Mouse (Mus musculus) heart, adult 2 months (tissue): ENCODE measurements around the gene Eya2. TPM values are rescaled to one million over a fixed set of nuclear protein-coding genes. Genes with fewer than 3 reads are reported as not detected.
A peak's percentile ranks its signal among the peaks of the same experiment; 100 is the strongest.

Experiments used
- DNase-seq, 2 experiments: peaks; one replicate each; pipeline ENCODE4 v3.0.0; 2021
- H3K27ac ChIP-seq: fragments of 200-600 bp; 2 replicates; pipeline ENCODE4 v1.8.1; 2022
- H3K27me3 ChIP-seq: fragments of 200-500 bp; 2 replicates; pipeline ENCODE4 v1.6.1; 2012; ENCODE audit warnings: mild to moderate bottlenecking, low read length, inconsistent platforms, mixed read lengths; ENCODE audit not compliant: control insufficient read depth, insufficient read depth
- H3K36me3 ChIP-seq: fragments of 200-500 bp; 2 replicates; pipeline ENCODE4 v1.6.1; 2012; ENCODE audit warnings: low read length, inconsistent platforms; ENCODE audit not compliant: control insufficient read depth, insufficient read depth
- H3K4me1 ChIP-seq: fragments of 200-500 bp; 2 replicates; pipeline ENCODE4 v1.6.1; 2011; ENCODE audit warnings: low read length; ENCODE audit not compliant: control insufficient read depth, insufficient read depth
- H3K4me3 ChIP-seq: fragments of 200-600 bp; 2 replicates; pipeline ENCODE4 v1.8.1; 2022
- H3K79me2 ChIP-seq: fragments of 200-500 bp; replicated peaks from 2 replicates; pipeline ENCODE4 v1.6.1; 2012; ENCODE audit warnings: mild to moderate bottlenecking, inconsistent platforms, low read length, moderate library complexity, mixed read lengths; ENCODE audit not compliant: control insufficient read depth, insufficient read depth
- H3K9ac ChIP-seq: fragments of 200-500 bp; 2 replicates; pipeline ENCODE4 v1.6.1; 2012; ENCODE audit warnings: low read depth, mild to moderate bottlenecking, control low read depth, inconsistent platforms, low read length, mixed read lengths
- CTCF ChIP-seq: fragments of 200-600 bp; IDR thresholded peaks from 2 replicates; pipeline ENCODE4 v1.8.1; 2022; ENCODE audit warnings: antibody characterized with exemption, mild to moderate bottlenecking, moderate library complexity
- EP300 ChIP-seq: fragments of 200-500 bp; IDR thresholded peaks from 2 replicates; pipeline ENCODE4 v1.6.1; 2011; ENCODE audit warnings: low read depth, low read length, control low read depth; ENCODE audit not compliant: insufficient read depth
- POLR2A ChIP-seq: fragments of 200-500 bp; IDR thresholded peaks from 2 replicates; pipeline ENCODE4 v1.6.1; 2011; ENCODE audit warnings: mild to moderate bottlenecking, low read depth, low read length, control low read depth; ENCODE audit not compliant: insufficient read depth
- WGBS: fragments of 180-500 bp; shearing (Covaris S2); methylation state at CpG from one replicate; pipeline ENCODE4 v1.1.7; 2018; 5-methylcytosine and 5-hydroxymethylcytosine counted together
- intact Hi-C: fragments of 180-260 bp; cut with DNase I; formaldehyde crosslinking; loops from one replicate; pipeline ENCODE4 v1.15.1; 2025
- polyA plus RNA-seq: library from polyadenylated mRNA; depleted of rRNA; stranded (reverse); fragments of >200 nt; gene quantifications from 2 replicates; pipeline ENCODE4 v1.2.3, GENCODE M21; 2012
- total RNA-seq, 2 experiments: library from RNA; stranded (reverse); gene quantifications; 2 replicates each; pipeline ENCODE4 v1.2.3; 2021

Eya2 gene
- total and polyA plus RNA-seq, 3 experiments = 0.55 to 5.5 (median 1.6) TPM

DNA sequence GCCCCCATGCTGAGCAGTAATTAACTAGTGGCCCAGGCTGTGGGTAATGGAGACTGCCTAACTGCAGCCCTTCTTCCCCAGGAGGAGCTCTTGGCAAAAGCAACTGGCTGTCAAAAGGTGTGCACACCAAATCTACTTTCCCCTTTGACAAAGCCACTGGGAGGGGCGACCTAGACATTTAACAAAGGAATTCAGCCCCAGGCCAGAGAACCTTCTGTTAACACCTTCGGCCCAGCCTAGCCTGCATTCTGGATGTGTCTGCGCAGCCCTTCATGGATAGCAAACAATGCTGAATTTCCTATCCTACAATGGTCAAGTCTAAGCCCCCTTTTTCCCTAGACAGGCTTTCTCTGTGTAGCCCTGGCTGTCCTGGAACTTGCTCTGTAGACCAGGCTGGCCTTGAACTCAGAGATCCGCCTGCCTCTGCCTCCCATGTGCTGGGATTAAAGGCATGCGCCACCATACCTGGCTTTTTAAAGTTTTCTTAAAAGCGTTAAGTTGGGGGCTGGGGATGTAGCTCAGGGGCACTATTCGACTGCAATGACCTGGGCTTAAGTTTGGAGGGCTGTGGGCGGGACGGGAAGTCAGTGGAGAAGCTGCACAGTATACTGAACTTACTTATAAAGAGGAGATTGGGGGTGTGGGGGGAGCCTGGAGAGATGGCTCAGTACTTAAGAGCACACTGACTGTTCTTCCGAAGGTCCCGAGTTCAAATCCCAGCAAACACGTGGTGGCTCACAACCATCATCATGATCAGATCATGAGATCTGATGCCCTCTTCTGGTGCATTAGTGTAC, 213.5 kb downstream of the Eya2 start:
- no peak for DNase-seq
- intact Hi-C loops = no loop called here
- Histone ChIP-seq H3K4me3 (no peak overlapping the region), H3K79me2 (no peaks in the 10 kb centered on the region), H3K27me3 (no peaks in the 10 kb centered on the region), H3K4me1 (no peaks in the 10 kb centered on the region), H3K36me3 (no peaks in the 10 kb centered on the region), H3K27ac (no peak overlapping the region), H3K9ac (no peak overlapping the region)
- 97% methylated on average over 12 of the region's 12 CpGs for WGBS
- TF ChIP-seq EP300 = no peak

DNA sequence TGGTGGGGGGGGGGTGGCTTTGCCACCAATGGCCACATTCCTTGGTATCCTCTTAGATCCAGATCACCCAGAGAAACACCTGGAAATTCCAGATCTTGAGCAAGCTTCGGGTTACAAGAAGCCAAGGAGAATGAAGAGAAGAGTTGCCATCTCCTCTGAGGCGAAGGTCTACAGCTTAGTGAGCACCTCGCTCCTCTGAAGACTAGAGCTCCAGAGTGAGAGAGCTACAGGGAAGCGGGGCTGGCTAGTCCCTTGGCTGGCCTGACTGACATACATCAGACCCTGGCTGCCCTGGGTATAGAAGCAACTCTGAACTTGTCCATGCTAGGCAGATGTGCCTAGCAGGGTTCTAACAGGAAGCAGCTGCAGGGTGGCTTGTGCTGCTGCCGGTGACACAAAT, 214.3 kb downstream of the Eya2 start:
- no peaks in the 10 kb centered on the region for H3K36me3 ChIP-seq

GRCm38 (mm10) chr2:165809901-165810477, 215.2 kb downstream of the Eya2 start:
- H3K27me3 ChIP-seq = no peaks in the 10 kb centered on the region
- WGBS = 89% methylated on average over 5 of the region's 5 CpGs
- no peaks in the 10 kb centered on the region for H3K4me1 ChIP-seq
- no peak overlapping the region for H3K27ac ChIP-seq
- no peak overlapping the region for H3K4me3 ChIP-seq
- no peak for DNase-seq
- TF ChIP-seq POLR2A (no peak), EP300 (no peak), CTCF (no peak)
- no peaks in the 10 kb centered on the region for H3K36me3 ChIP-seq
- H3K79me2 ChIP-seq = no peaks in the 10 kb centered on the region
- H3K9ac ChIP-seq = no peak overlapping the region
- intact Hi-C loops = loop anchor here (10.0 kb wide), 1 partner anchor 755 kb away; no protein-coding TSS in a partner anchor

More for the DNA sequence above, 214.3 kb downstream of the Eya2 start:
- 90% methylated on average over 5 of the region's 5 CpGs for WGBS
- no peak for TF ChIP-seq CTCF
- no peak for TF ChIP-seq EP300
- no peak for TF ChIP-seq POLR2A
- H3K4me1 ChIP-seq = no peaks in the 10 kb centered on the region
- no peaks in the 10 kb centered on the region for H3K79me2 ChIP-seq
- H3K27me3 ChIP-seq = no peaks in the 10 kb centered on the region
- intact Hi-C loops = no loop called here
- no peak overlapping the region for H3K27ac ChIP-seq
- H3K4me3 ChIP-seq = no peak overlapping the region
- DNase-seq = no peak
- H3K9ac ChIP-seq = no peak overlapping the region

- Histone ChIP-seq H3K4me3 (no peak overlapping the region), H3K4me1 (no peaks in the 10 kb centered on the region; the same call in 1 of the 2 replicates), H3K27ac (no peak overlapping the region), H3K36me3 (no peaks in the 10 kb centered on the region), H3K79me2 (no peaks in the 10 kb centered on the region), H3K9ac (no peak overlapping the region), H3K27me3 (no peaks in the 10 kb centered on the region)
- WGBS = 60% methylated on average over 5 of the region's 5 CpGs
- intact Hi-C loops = loop anchor here (10.0 kb wide), 1 partner anchor 753 kb away; no protein-coding TSS in a partner anchor
- DNase-seq = peak in 1 of 2 experiments; percentile 41
- TF ChIP-seq EP300 = no peak
- TF ChIP-seq CTCF = peak; percentile 92
These were observed 216.7 kb downstream of the Eya2 start for GRCm38 (mm10) chr2:165811536-165811935.

DNA sequence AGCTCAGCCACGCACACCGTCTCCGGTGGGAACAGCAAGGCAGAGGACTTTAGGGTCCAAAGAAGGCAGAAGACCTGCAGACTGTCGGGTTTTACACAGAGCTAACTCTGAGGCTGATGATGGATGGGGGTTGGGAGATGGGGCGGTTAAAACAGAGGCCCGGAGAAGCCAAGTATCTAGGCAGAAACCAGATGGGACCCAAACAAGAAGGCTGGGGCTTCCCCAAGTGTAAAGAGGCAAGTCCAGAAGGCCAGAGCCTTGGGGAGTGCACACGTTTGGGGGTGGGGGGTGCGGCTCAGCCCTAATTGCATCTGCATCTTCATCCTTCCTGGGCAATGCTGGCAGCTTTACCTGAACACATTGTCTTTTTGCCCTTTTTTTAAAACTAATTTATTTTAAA, 218.1 kb downstream of the Eya2 start:
- no peak overlapping the region for H3K9ac ChIP-seq
- intact Hi-C loops = loop anchor here (10.0 kb wide), 1 partner anchor 752 kb away; no protein-coding TSS in a partner anchor
- no peaks in the 10 kb centered on the region for H3K36me3 ChIP-seq
- whole genome bisulfite sequencing = 83% methylated on average over 8 of the region's 8 CpGs
- TF ChIP-seq POLR2A = no peak
- no peak for TF ChIP-seq EP300
- no peak for TF ChIP-seq CTCF
- no peak for DNase-seq
- H3K27ac ChIP-seq = no peak overlapping the region
- H3K4me1 ChIP-seq = peaks cover 3% of the 10 kb centered on the region
- no peaks in the 10 kb centered on the region for H3K27me3 ChIP-seq
- no peaks in the 10 kb centered on the region; the same call in 1 of the 2 replicates for H3K79me2 ChIP-seq
- no peak overlapping the region for H3K4me3 ChIP-seq

DNA sequence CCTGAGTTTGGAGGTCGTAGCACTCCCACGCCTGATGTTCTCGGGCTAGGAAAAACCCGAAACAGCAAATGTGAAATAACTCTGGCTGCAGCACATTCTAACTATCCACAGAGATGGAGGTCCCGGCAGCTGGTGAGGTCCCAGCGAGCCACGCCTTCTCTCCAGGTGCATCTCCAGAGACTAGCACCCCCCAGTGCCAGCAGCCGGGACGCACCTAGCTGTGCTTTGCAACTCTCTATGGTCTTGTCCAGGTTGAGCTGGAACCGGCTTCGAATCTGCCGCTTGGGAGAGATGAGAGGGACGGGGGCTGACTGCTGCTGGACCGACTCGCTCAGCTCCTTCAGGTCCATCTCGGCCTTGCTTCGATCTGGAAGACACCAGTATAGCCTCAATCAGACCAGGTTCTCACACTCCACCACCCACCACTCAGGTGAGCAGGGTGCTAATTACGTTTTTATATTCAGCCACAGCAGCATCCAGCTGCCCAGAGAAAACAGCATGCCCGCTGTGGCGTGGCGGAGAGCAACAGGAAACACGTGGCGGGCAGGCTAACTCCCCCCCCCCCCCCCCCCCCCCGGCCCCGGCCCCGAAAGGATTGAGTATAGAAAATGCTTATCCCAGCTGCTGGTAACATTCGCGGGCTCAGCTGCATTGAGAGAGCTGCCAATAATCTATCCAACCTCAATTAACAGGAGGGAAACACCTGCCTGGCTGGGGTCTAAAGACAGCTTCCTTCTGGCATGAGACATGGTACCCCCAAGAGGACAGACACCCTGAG, 220.5 kb downstream of the Eya2 start:
- TF ChIP-seq POLR2A (no peak), EP300 (no peak), CTCF (no peak)

More for the DNA sequence above, 220.5 kb downstream of the Eya2 start:
- H3K79me2 ChIP-seq = no peaks in the 10 kb centered on the region; the same call in 1 of the 2 replicates
- no peaks in the 10 kb centered on the region for H3K27me3 ChIP-seq
- H3K27ac ChIP-seq = no peak overlapping the region; the same call in 1 of the 2 replicates
- intact Hi-C loops = loop anchor here (10.0 kb wide), 1 partner anchor 750 kb away; no protein-coding TSS in a partner anchor
- H3K9ac ChIP-seq = no peak overlapping the region
- H3K4me1 ChIP-seq = peaks cover 4% of the 10 kb centered on the region
- WGBS = 74% methylated on average over 28 of the region's 28 CpGs
- no peaks in the 10 kb centered on the region for H3K36me3 ChIP-seq
- peak in 1 of 2 experiments; percentile 13 for DNase-seq
- no peak overlapping the region for H3K4me3 ChIP-seq
